Mouse (Mus musculus) urinary bladder, postnatal 14 days (tissue): ENCODE measurements around the gene Supt7l.
A peak's percentile ranks its signal among the peaks of the same experiment; 100 is the strongest.

Experiments used
- DNase-seq: peaks from one replicate; pipeline ENCODE4 v3.0.0; 2021; ENCODE audit warnings: low spot score

The Supt7l gene

DNA sequence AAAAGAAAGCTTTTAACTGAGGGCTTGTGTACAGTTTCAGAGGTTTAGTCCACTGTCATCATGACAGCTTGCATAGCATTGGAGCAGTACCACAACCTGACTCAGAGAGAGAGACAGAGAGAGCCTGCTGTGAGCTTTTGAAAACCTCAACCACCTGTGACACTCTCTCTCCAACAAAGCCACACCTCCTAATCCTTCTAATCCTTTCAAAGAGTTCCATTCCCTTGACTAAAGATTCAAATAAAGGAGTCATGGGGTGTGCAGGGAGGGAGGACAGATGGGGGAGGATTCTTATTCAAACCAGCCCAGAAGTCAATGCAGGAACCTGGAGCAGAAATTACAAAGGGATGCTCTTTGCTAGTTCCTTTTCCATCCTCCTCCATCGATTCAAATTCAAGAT lies 35.6 kb downstream of the Supt7l start:
- no peak for DNase-seq

DNA sequence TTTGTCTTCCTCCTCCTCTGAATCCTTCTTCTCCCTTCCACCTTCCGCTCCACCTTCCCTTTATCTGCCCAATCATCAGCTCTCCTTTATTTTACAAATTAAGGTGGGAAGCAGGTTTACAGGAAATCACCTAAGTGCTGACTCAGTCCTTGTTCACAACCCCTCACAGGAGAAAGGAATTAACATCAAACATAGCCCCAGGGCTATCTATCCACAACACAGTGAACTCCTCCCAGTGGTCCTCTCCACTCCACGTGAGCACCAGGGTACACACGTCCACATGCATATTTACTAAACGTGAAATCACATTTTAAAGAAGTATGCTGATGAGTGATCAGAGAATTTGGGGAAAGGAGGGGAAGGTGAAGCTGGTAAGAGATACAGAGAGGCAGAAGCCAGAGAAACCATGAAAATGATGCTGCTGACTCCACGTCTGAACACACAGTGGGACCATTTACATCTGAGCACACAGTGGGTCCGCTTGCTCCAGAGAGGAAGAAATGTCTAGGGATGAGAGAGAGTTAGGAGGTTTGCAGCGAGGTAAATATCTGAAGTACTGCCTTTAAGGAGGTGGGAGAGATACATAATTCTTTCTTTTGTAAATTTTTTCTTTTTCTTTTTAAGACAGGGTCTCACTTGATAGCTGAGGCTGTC lies 38.4 kb downstream of the Supt7l start:
- DNase-seq, result no peak

DNA sequence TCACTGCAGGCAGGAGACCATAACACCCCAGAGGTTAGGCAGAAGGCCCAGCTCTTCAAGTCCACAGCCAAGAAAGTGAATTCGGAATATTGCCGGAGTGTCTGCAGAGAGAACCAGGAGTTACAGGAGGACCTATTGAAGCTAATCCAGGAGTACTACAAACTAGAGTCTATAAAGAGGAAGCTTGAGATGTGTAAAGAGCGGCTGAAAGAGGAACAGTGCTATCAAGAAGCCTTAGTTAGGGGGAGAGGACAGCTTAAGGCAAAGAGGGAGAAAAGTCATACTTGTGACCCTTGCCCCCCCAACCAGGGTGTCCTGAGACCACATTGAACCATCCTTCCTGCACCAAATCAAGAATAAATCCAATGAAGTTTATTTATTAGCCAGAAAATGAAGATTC lies 39.7 kb downstream of the Supt7l start:
- DNase-seq, result no peak

DNA sequence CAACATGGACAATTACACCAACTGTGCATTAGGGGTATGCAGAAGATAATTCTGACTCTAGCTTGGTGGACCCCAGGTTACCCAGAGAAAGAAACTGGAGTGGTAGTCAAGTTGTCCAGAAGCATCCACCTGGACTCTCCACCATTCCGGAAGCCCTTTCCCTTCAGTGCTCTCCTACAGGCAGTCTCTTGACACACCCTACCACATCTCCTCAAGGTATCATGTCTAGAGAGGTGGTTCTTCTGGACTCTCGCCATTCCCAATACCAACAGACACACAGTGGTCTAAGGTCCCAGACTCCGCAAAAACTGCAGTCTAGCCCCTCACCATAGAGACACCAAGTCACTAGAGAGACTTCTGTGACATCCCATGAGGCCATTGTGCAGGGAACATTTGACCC lies 42.2 kb downstream of the Supt7l start, which contains the start of gene 4930548H24Rik:
4930548H24Rik (plus strand) TSS at position 301 of the 400 bp plus-strand sequence.
- DNase-seq, result no peak

DNA sequence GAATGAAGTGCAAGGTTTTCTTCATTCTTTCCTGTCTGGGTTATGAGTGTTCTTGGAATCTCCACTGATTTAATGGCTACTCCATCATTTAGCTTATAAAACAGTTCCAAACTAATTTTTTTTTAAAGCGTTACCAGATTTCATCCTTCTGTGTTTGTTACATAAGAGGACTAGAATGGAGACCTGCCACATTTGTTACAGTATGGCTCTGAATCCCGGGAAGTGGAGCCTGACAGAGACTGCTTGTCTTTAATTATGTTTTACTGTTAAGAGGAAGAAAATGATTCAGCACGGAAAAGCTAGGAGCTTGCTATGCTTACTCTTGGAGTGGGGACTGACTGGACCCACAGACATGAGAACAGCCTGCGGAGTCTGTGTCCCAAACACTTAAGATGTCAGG lies 47.1 kb downstream of the Supt7l start:
- no peak for DNase-seq

DNA sequence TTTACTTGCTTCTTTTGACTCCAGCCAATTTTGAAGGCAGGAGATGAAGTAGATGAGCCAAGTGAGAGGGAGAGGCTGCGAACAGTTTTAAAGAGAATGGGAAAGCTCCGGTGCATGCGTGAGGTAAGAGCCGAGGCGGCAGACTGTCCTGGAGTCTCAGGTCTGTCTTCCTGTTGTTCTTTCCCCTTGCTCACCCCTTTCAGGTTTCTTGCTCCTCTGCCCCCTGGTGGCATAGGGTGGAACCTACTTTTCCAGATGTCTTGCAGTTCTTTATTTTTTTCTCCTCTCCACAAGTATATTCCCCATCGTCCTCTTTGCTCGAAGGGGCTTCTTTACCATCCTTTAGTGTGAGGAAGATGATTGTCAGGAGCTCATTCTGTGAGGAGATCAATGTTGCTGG lies 57.3 kb downstream of the Supt7l start:
- DNase-seq, result peak; percentile 65

DNA sequence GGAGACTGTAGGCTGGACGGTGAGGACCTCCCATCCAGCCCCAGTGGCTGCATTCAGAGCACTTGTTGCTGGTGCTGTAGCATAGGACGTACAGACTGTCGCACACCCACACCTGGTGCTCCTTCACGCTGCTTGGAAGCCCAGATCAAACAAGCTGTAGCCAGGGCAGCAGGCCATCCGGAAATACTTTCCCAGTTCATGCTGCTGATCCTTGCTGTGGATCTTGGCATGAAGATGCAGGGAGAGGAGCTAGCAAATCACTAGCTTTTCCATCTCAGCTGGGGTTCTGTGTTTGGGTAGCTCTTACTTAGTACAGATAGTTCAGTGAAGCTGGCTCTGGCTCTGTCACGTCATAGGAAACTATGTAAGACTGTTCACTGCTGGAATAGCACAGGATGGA lies 57.9 kb downstream of the Supt7l start:
- no peak for DNase-seq

DNA sequence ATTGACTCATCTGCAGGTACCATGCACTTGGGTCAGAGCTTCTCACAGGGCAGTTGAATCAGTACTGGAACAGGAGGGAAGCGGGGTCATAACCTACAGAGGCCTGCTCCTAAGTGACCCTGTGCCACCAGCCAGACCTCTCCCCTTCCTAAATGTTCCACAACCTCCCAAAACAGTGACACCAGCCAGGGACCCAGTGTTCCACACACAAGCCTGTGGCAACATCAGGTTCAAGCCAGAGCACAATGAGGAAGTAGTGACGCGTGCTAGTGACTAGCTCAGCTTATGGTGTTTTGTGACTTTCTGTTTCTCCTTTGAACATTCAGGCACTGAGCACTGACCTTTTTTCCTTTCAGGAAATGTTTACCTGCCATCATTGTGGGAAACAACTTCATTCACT lies 59.8 kb downstream of the Supt7l start:
- DNase-seq, result no peak
